Mouse (Mus musculus): Measurements from ENCODE around the gene A630001G21Rik. TPM values are rescaled to one million over a fixed set of nuclear protein-coding genes. Genes with fewer than 3 reads are reported as not detected.

A630001G21Rik gene
- polyA plus RNA-seq, 1 experiment from 2014 or later, result 0.19 TPM

DNA sequence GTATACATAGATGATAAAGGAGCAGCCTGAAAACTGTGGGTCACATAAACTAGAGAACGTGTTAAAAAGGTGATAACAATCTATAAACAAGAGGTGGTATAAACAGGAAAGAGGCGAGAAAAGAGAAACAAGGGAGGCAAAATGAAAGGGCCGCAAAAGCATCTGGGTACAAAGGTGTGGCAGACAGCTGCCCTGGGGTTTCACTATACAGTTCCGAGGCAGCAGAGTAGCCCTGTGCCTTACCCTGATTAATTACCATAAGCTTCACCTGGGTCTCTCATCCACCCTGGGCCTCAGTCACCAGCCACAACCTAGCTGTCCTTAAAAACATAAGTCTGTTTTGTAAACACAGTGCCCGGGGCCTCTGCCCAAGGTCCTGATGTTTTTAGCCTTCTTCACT, 91.8 kb downstream of the A630001G21Rik start:
- Histone ChIP-seq H3K27me3 (replicated peaks) (no peaks in the 10 kb centered on the region), H3K9ac (no peak overlapping the region), H3K4me3 (no peak overlapping the region), H3K4me1 (no peaks in the 10 kb centered on the region), H3K4me2 (no peak overlapping the region), H3K36me3 (replicated peaks) (no peaks in the 10 kb centered on the region), H3K9me3 (no peaks in the 10 kb centered on the region), H3K27ac (no peak overlapping the region)
- WGBS, result 83% methylated on average over 5 of the region's 5 CpGs
- no peak for ATAC-seq (replicated peaks)

DNA sequence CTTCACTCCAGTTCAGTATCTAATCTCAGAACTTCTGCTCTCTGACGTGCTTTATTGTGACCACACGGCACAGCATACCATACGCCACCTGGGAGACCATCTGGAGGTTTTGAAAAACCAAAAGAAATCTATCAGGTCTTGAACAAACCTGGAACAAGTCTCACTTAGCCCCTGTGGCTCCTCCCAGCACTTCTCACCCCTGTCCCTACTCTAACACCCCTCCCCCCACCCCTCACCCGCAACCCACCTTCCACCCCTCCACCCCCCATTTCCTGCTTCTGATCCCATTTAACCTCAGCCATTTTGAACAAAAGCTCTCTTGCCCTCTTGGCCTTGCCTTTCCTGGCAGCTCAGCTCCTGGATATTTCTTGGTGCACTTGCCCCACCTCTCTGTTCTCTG, 98.2 kb downstream of the A630001G21Rik start:
- Histone ChIP-seq H3K4me1 (no peaks in the 10 kb centered on the region), H3K4me3 (no peak overlapping the region), H3K27ac (no peak overlapping the region), H3K9me3 (no peaks in the 10 kb centered on the region), H3K36me3 (replicated peaks) (no peaks in the 10 kb centered on the region), H3K27me3 (replicated peaks) (no peaks in the 10 kb centered on the region), H3K4me2 (no peak overlapping the region), H3K9ac (no peak overlapping the region)
- ATAC-seq (replicated peaks), result no peak
- 68% methylated on average over 4 of the region's 4 CpGs for WGBS

Small RNA genes lying within 50 kb of the gene (microRNA-seq; reads per million reads assigned to microRNA genes)
- gene Gm25472, result not detected
- not detected for gene Mir8096

Other genes with a start within 250 kb of the A630001G21Rik start
- not detected in 2 replicates for gene G530012D18Rik, start 203.0 kb downstream of the A630001G21Rik start, polyA plus RNA-seq (2015; fragmentation: Nextera tagmentation; extraction: Ambion mirVana)
- gene Sp110, start 179.8 kb downstream of the A630001G21Rik start, polyA plus RNA-seq (2015; fragmentation: Nextera tagmentation; extraction: Ambion mirVana), result 0.56 and 0.91 TPM in 2 replicates
- gene Sp140, start 178.3 kb downstream of the A630001G21Rik start, polyA plus RNA-seq (2015; fragmentation: Nextera tagmentation; extraction: Ambion mirVana), result 0.43 and 0.68 TPM in 2 replicates
- 0.40 and 1.5 TPM in 2 replicates for gene Sp100, start 128.7 kb downstream of the A630001G21Rik start, polyA plus RNA-seq (2015; fragmentation: Nextera tagmentation; extraction: Ambion mirVana)
- gene Cab39, start 14.8 kb upstream of the A630001G21Rik start, polyA plus RNA-seq (2015; fragmentation: Nextera tagmentation; extraction: Ambion mirVana), result 53.1 and 54.5 TPM in 2 replicates
- 233 and 248 TPM in 2 replicates for gene Itm2c, start 115.6 kb upstream of the A630001G21Rik start, polyA plus RNA-seq (2015; fragmentation: Nextera tagmentation; extraction: Ambion mirVana)
- gene 4933407L21Rik, start 149.8 kb upstream of the A630001G21Rik start, polyA plus RNA-seq (2015; fragmentation: Nextera tagmentation; extraction: Ambion mirVana), result 8.9 and 11.0 TPM in 2 replicates
- gene Gpr55, start 182.4 kb upstream of the A630001G21Rik start, polyA plus RNA-seq (2015; fragmentation: Nextera tagmentation; extraction: Ambion mirVana), result 0.15 and 0.17 TPM in 2 replicates
- gene Spata3, start 238.2 kb upstream of the A630001G21Rik start, polyA plus RNA-seq (2015; fragmentation: Nextera tagmentation; extraction: Ambion mirVana), result 0.35 and 0.52 TPM in 2 replicates